Mouse (Mus musculus) small intestine, adult 2 months (tissue): Measurements from ENCODE around the gene Fmod. TPM values are rescaled to one million over a fixed set of nuclear protein-coding genes. Genes with fewer than 3 reads are reported as not detected.

Experiments
- H3K27ac ChIP-seq: fragments of 200-500 bp; 2 replicates; pipeline ENCODE4 v1.5.1; 2012; ENCODE audit warnings: low read depth, low read length, control low read depth, inconsistent platforms; ENCODE audit not compliant: insufficient read depth
- H3K27me3 ChIP-seq: fragments of 200-500 bp; 2 replicates; pipeline ENCODE4 v1.6.1; 2012; ENCODE audit warnings: mild to moderate bottlenecking, moderate library complexity, low read length, inconsistent platforms; ENCODE audit not compliant: control insufficient read depth, insufficient read depth
- H3K36me3 ChIP-seq: fragments of 200-500 bp; 2 replicates; pipeline ENCODE4 v1.6.1; 2012; ENCODE audit warnings: mild to moderate bottlenecking, low read length, control low read depth, inconsistent platforms; ENCODE audit not compliant: control insufficient read depth, insufficient read depth
- H3K4me1 ChIP-seq: fragments of 200-500 bp; 2 replicates; pipeline ENCODE4 v1.6.1; 2012; ENCODE audit warnings: low read length, inconsistent platforms, mixed read lengths; ENCODE audit not compliant: control insufficient read depth, insufficient read depth, insufficient read length
- H3K4me3 ChIP-seq: fragments of 200-500 bp; 2 replicates; pipeline ENCODE4 v1.5.1; 2012; ENCODE audit warnings: low read depth, mild to moderate bottlenecking, control low read depth, inconsistent platforms, low read length, moderate library complexity
- CTCF ChIP-seq: fragments of 200-500 bp; IDR thresholded peaks from 2 replicates; pipeline ENCODE4 v1.5.1; 2012; ENCODE audit warnings: low read depth, mild to moderate bottlenecking, control low read depth, inconsistent platforms, low read length, moderate library complexity, mixed read lengths; ENCODE audit not compliant: insufficient replicate concordance, insufficient read length; ENCODE audit errors: extremely low read depth
- POLR2A ChIP-seq: fragments of 200-500 bp; IDR thresholded peaks from 2 replicates; pipeline ENCODE4 v1.6.1; 2012; ENCODE audit warnings: low read depth, mild to moderate bottlenecking, control low read depth, inconsistent platforms, low read length, moderate library complexity
- WGBS: fragments of 180-500 bp; shearing (Covaris S2); methylation state at CpG from one replicate; pipeline ENCODE4 v1.1.7; 2018; 5-methylcytosine and 5-hydroxymethylcytosine counted together
- polyA plus RNA-seq: library from polyadenylated mRNA; depleted of rRNA; stranded (reverse); fragments of >200 nt; gene quantifications from 2 replicates; pipeline ENCODE4 v1.2.3, GENCODE M21; 2012

Gene Fmod
- polyA plus RNA-seq, 1 experiment = 0.48 TPM

- WGBS = 17% methylated on average over 14 of the region's 14 CpGs
Observed at GRCm38 (mm10) chr1:134077389-134078060, 40.5 kb downstream of the Fmod start.

GRCm38 (mm10) chr1:134078061-134078795, 41.2 kb downstream of the Fmod start:
- peaks cover 30% of the 10 kb centered on the region for H3K36me3 ChIP-seq
- H3K4me3 ChIP-seq = peak overlapping the region; percentile 70
- peak overlapping the region; percentile 68 for H3K27ac ChIP-seq
- no peak for TF ChIP-seq CTCF
- no peak for TF ChIP-seq POLR2A
- WGBS = 1% methylated on average over 19 of the region's 19 CpGs
- H3K4me1 ChIP-seq = peaks cover 32% of the 10 kb centered on the region
- H3K27me3 ChIP-seq = no peaks in the 10 kb centered on the region

More at GRCm38 (mm10) chr1:134077389-134078060, 40.5 kb downstream of the Fmod start:
- Histone ChIP-seq H3K4me1 (peaks cover 26% of the 10 kb centered on the region), H3K27me3 (no peaks in the 10 kb centered on the region), H3K36me3 (peaks cover 30% of the 10 kb centered on the region), H3K27ac (peak overlapping the region; percentile 68), H3K4me3 (peak overlapping the region; percentile 70)
- TF ChIP-seq POLR2A (no peak), CTCF (0 out of 2 replicates have a peak, but pooled peaks have one; percentile 15)

DNA sequence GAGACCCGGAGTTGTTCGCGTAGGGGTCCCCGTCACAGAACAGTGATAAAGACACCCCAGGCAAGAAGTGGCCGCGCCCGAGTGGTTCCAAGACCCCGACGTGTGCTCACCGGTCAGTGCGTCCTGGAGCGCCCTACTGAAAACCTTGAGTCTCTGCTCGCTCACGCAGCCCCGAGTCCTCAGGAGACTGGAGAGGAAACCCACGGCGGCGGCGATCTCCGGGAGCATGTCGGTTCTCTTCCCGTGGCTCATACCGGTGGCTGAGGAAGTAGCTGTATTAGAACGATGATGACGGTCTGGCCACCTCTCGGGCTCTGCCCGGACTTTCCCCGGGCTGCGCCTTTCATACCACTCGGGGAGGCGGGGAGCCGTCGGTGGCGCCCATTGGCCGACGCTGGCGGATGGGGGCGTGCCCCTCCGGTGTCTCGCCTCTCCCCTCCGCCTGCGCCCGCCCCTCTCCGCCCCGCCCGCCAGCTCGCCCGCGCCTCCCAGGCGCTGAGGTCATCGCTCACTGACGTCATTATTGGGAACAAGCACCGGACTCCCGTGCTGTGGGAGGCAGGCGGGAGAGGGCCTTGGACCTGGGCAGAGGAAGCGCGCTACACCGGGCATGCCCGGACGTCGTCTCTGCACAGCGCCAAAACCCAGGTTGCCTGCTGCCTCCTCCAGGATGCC, 41.9 kb downstream of the Fmod start, which contains the start of gene Btg2:
Gene Btg2, minus strand, starts transcription at position 319 of the 675 bp plus-strand sequence.
- Histone ChIP-seq H3K4me1 (peaks cover 32% of the 10 kb centered on the region), H3K27ac (peak within 1 kb of the TSS; percentile 81), H3K27me3 (no peaks in the 10 kb centered on the region), H3K4me3 (peak within 1 kb of the TSS; percentile 70), H3K36me3 (peaks cover 30% of the 10 kb centered on the region)
- WGBS = under 1% methylated on average over 60 of the region's 62 CpGs
- no peak for TF ChIP-seq CTCF
- TF ChIP-seq POLR2A = peak; percentile 99

DNA sequence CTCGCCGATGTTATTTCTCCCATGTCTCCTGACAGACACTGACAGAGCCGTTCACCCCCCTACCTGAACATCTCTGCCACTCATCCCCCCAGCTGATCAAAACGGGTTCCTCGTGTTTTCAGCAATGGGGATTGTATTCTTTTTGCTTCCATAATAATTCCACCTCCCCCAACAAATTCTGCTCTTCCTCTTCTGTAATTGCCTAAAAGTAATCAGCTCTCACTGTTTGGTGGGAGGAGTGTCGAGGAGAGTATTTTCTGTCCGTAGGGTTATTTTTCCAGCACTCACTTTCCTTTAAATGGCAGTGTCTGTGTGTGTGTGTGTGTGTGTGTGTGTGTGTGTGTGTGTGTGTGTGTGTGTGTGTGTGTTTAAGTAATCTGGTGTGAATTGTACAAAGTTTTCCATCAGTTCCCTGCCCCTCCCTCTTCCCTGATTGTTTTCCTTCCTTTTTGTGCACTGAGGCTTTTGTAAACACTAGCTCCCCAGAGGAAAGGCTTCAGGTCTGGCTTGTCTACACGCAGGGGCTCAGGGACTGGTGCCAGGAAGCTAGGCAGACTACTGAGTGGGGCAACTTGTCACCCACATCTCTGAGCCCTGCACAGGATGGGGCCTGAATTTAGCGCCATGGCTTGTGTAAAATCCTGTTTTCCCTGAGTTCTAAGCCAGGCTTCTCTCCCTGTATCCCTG, 42.6 kb downstream of the Fmod start:
- WGBS = 11% methylated on average over 9 of the region's 9 CpGs
- H3K4me3 ChIP-seq = peak overlapping the region; percentile 57
- H3K27ac ChIP-seq = peak overlapping the region; percentile 81
- H3K27me3 ChIP-seq = no peaks in the 10 kb centered on the region
- H3K36me3 ChIP-seq = peaks cover 28% of the 10 kb centered on the region
- TF ChIP-seq POLR2A = no peak
- TF ChIP-seq CTCF = no peak
- peaks cover 31% of the 10 kb centered on the region for H3K4me1 ChIP-seq

DNA sequence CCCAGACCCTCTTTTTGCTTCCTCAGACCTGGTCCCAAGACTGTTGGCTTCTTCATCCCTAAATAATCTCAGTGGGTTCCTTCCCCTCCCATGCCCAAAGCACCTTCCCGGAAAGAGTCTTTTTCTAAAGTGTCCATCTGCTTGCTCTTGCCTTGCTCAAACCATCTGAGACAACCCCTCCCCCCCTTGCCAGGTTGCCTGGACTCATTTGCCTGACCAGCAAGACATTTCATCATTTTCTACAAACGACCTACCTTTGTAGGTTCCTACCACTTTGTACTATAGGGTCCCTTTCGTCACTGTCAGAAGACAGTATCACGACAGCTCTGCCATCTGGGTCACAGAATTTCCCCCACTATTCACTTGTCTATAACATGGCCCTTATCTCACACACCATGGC, 43.4 kb downstream of the Fmod start:
- peaks cover 22% of the 10 kb centered on the region for H3K36me3 ChIP-seq
- peak overlapping the region; percentile 38; the same call in 1 of the 2 replicates for H3K27ac ChIP-seq
- H3K27me3 ChIP-seq = no peaks in the 10 kb centered on the region
- H3K4me3 ChIP-seq = no peak overlapping the region
- H3K4me1 ChIP-seq = peaks cover 28% of the 10 kb centered on the region; the same call in 1 of the 2 replicates
- 91% methylated on average over 4 of the region's 4 CpGs for WGBS
- TF ChIP-seq POLR2A = no peak
- TF ChIP-seq CTCF = no peak

- peaks cover 16% of the 10 kb centered on the region for H3K36me3 ChIP-seq
- no peak for TF ChIP-seq POLR2A
- no peak for TF ChIP-seq CTCF
- no peaks in the 10 kb centered on the region for H3K27me3 ChIP-seq
- WGBS = 75% methylated on average over 5 of the region's 5 CpGs
- H3K4me3 ChIP-seq = no peak overlapping the region
- H3K27ac ChIP-seq = no peak overlapping the region
- peaks cover 27% of the 10 kb centered on the region; the same call in 1 of the 2 replicates for H3K4me1 ChIP-seq
Observed at GRCm38 (mm10) chr1:134080881-134081450, 43.9 kb downstream of the Fmod start.
